Mouse (Mus musculus): ENCODE measurements at regions not wholly inside any gene's neighbourhood (a gene's known extent, or its start where the extent isn't known, plus 50 kb on each side); places are given as distances from the start of the nearest gene placed in this dataset.

GRCm38 (mm10) chr9:100404426-100404825 lies 82.2 kb downstream of the Il20rb start:
- no peak for DNase-seq

GRCm38 (mm10) chr9:100400366-100400765 lies 86.2 kb downstream of the Il20rb start:
- peak; percentile 61 for DNase-seq

GRCm38 (mm10) chr9:100396340-100396910 lies 90.2 kb downstream of the Il20rb start:
- DNase-seq = no peak

GRCm38 (mm10) chr9:100395711-100396110 lies 90.9 kb downstream of the Il20rb start:
- peak; percentile 76 for DNase-seq

- DNase-seq = no peak
Measured at GRCm38 (mm10) chr9:100394632-100395031, 92.0 kb downstream of the Il20rb start.

GRCm38 (mm10) chr9:100394166-100394565 lies 92.4 kb downstream of the Il20rb start:
- DNase-seq = no peak

GRCm38 (mm10) chr9:100392262-100392661 lies 94.3 kb downstream of the Il20rb start:
- DNase-seq = no peak

- DNase-seq = no peak
Measured at GRCm38 (mm10) chr9:100391566-100392213, 94.9 kb downstream of the Il20rb start.

GRCm38 (mm10) chr9:100388393-100388792 lies 98.2 kb downstream of the Il20rb start:
- no peak for DNase-seq

GRCm38 (mm10) chr9:100387171-100387685 lies 99.4 kb downstream of the Il20rb start:
- DNase-seq = no peak

- DNase-seq = peak; percentile 67
Measured at GRCm38 (mm10) chr9:100382492-100382891, 104.1 kb downstream of the Il20rb start.

GRCm38 (mm10) chr9:100369921-100370320 lies 116.7 kb downstream of the Il20rb start:
- no peak for DNase-seq

- DNase-seq = no peak
Measured at GRCm38 (mm10) chr9:100366816-100367215, 119.8 kb downstream of the Il20rb start.

GRCm38 (mm10) chr9:100359934-100360716 lies 126.5 kb downstream of the Il20rb start:
- DNase-seq = peak; percentile 8

GRCm38 (mm10) chr9:100357553-100357952 lies 129.0 kb downstream of the Il20rb start:
- DNase-seq = no peak

- DNase-seq = no peak
Measured at GRCm38 (mm10) chr9:100340796-100341195, 145.8 kb downstream of the Il20rb start.

- no peak for DNase-seq
Measured at GRCm38 (mm10) chr9:100307765-100308164, 178.8 kb downstream of the Il20rb start.

GRCm38 (mm10) chr9:100307364-100307763 lies 179.2 kb downstream of the Il20rb start:
- no peak for DNase-seq

- no peak for DNase-seq
Measured at GRCm38 (mm10) chr9:100303762-100304161, 182.8 kb downstream of the Il20rb start.

GRCm38 (mm10) chr9:100301613-100302012 lies 185.0 kb downstream of the Il20rb start:
- no peak for DNase-seq

- DNase-seq = no peak
Measured at GRCm38 (mm10) chr9:100277361-100277760, 209.2 kb downstream of the Il20rb start.

- no peak for DNase-seq
Measured at GRCm38 (mm10) chr9:100266528-100267387, 219.8 kb downstream of the Il20rb start.

GRCm38 (mm10) chr9:100252409-100252808 lies 234.2 kb downstream of the Il20rb start:
- DNase-seq = no peak
